Mouse (Mus musculus) right cerebral cortex, adult 2 months (tissue): ENCODE data around the gene Ggta1.

Experiments
- DNase-seq, 2 experiments: peaks; one replicate each; pipeline ENCODE4 v3.0.0; 2021 to 2022; ENCODE audit warnings: low spot score in 2 of 2

Gene Ggta1

DNA sequence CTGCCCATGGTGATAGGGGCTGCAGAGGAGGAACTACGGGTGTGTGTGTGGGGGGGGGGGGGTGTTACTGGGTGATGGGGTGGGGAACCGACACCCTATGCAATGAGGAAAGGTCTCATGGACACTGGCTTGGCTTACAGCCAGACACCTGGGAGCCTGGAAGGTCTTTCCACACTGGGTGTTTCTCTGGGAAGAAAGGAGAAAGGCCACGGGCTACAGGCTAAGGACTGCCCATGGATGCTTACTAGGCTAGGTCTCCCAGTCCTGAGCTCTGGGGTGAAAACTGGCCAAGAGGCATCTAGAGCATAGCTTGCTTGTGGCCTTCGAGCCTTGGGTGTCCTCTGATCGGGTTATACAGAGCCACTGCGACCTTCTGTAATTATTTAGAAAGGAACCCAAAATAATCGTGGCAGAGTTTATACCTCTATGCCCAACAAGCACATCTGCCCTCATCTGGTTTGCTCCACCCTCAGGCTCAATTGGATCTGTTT lies at the start of gene Ggta1:
Gene Ggta1 (minus strand): TSS at position 441 of the 491 bp plus-strand sequence.
- DNase-seq: no peak

DNA sequence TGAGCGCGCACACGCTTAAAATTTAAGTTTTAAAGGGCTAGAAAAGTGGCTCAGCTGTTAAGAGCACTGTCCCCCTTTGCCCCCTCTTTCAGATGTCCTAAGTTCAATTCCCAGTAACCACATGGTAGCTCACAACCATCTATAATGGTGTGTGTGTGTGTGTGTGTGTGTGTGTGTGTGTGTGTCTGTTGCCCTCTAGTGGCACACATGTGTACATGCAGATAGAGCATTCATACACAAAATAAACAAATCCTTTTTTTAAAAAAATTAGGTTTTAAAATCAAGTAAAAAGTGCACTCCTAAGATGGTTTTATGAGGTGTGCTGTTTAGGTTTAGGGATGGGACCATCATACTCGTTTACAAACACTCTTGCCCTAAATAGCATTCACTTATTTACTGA lies 49.2 kb upstream of the Ggta1 start:
- DNase-seq: no peak

DNA sequence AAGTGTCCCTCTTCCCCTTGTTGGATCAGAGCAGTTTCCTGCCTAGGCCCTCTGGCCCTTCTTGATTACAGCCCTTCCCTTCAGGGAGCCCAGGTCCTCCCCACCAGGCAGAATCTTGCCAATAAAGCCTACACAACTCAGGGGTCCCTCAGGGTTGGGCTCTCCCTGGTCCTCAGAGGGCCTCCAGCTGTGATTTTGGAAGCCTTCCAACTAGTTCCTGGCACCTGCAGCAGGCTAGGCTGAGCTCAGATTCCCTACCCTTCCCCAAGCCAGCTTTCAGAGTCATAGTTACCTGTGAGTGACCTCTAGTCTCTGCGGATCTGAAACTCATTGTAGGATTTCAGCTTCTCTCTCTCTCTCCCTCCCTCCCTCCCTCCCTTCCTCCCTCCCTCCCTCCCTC lies 47.9 kb upstream of the Ggta1 start:
- no peak for DNase-seq

- no peak for DNase-seq
Measured at GRCm38 (mm10) chr2:35509888-35510287, 46.9 kb upstream of the Ggta1 start.

- no peak for DNase-seq
Measured at GRCm38 (mm10) chr2:35509343-35509667, 46.3 kb upstream of the Ggta1 start.

DNA sequence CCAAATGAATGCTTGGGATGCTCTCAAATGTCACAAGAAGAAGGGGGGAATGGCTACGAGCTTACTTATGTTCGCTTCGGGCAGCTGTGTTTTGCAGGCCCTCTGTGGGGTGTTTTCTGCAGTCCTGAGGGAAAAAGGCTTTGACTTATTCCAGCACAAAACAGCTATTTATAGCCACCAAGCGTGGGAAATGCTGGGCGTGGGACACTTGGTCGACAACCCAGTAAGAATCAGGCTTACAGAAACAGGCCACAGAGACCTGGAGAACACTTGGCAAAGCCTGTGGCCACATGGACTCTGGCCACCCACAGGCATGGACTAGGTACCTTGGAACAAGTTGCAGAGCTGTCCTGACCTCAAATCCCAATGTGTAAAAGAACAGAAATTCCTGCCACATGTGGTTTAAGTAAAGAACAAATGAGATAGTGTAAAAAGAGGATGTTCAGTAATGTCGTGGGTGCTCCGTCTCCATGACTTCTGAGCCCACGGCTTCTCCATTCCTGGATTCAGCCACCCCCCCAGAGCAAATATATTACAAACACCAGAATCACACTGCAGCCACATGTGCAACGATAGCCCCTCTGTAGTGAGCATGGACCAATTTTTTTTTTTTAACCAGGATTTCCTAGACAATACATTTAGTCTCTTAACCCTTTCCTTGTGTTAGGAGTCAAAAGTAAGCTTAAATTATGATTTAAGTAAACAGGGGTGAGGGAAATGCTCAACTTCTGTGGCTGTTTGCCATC lies 45.7 kb upstream of the Ggta1 start:
- DNase-seq: peak; percentile 70 to 83

DNA sequence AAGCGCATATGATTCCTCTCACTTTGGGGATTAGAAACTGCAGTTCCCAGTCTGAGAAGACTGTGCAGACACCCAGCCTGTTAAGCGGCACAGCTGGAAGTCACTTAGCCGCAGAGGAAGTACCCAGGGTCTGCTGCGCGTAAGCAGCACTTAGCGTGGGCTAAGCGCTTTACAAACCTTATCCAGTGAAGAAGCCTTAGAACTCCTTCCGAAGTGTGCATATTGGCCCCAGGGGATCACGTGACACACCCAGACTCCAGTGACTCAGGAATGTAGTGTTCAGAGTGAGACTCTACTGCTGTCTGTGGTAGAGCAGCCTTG lies 44.1 kb upstream of the Ggta1 start:
- DNase-seq: peak; percentile 35 to 50

DNA sequence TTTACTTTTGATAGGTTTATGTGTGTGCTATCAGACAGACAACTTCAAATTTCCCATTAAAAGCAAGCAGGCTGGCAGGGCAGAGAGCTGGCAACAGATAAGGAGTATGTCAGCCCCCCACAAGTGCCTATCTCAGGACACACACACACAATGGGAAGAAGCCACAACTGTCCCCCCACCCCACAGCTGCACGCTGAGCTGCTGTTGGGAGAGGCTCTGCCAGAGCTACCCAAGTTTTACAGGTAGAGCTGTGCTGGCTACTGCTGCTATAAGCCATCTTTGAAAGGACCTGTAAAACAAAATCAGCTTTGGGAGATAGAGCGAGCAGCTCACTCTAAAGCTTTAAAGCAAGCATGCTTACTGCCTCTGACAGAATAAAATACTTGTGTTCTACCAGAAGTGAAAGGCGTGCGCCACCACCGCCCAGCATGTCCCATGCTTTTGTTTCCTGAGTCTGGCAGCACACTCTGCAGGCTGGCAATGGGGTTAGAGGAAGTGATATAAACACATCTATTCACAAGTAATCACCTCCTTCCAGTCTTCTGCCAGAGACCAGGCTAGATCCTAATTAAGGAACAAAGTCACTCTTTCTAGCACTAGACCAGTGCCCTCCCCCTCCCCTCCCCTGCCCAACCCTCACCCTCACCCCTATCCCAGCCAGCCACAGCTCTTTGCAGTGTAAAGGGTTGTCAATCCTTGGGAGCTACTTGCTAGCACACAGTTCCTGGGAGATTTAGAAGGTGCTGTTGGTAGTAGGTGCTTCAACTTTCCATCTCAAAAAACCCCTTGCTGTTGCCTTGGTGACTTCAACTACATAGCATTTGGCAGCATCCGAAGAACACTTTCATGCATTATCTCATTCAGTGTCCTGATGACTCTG lies 43.5 kb upstream of the Ggta1 start:
- peak; percentile 50 to 56 for DNase-seq

- DNase-seq: no peak
Measured at GRCm38 (mm10) chr2:35505519-35506286, 42.7 kb upstream of the Ggta1 start.

GRCm38 (mm10) chr2:35504417-35504776 lies 41.4 kb upstream of the Ggta1 start:
- no peak for DNase-seq

GRCm38 (mm10) chr2:35503723-35504416 lies 40.8 kb upstream of the Ggta1 start:
- DNase-seq: no peak

DNA sequence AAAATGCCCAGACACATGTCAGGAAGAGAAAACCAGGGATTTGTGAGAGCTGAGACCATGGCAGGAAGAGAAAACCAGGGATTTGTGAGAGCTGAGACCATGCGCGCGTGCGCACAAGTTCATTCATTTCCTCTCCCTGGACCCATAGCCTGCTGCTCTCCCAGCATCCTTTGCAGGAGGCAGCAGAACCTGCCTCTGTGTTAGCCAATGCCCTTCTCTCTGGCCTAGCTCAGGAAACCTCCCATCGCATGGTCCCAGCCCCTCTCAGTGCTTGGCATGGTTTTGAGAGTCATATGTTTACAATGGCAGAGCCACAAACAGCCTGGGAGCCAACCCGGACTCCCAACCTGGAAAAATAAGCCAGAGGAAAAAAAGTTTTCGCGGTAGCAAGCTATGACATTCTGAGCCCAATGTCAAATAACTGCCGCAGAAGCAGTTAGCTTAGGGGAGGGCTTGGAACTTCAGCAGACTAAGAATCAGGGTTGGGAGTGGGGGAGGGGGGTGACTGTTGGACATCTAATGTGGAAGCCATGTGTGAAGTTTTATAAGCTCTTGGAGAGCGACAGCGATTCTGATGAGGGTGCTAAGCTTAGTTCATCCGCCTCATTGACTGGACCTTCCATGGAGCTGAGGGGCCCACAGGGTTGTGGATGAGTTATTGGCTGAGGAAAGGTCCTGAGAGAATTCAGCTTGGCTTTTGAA lies 40.1 kb upstream of the Ggta1 start:
- no peak for DNase-seq

DNA sequence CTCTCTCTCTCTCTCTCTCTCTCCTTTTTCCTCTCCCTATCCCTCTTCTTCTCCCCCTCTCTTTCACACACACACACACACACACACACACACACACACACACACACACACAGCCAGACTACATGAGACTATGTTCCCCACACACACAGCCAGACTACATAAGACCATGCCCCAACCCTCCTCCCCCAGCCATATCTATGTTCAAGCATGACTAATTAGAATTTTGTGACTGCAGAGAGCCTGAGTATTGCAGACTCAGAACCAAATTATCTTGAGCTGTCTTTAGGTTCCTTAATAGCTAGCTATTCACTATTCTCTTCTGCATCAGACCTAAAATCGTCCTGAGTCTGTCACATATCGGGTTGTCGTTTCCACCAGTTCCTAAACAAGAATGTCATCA lies 39.5 kb upstream of the Ggta1 start:
- no peak for DNase-seq

- DNase-seq: no peak
Measured at GRCm38 (mm10) chr2:35499474-35499873, 36.4 kb upstream of the Ggta1 start.

DNA sequence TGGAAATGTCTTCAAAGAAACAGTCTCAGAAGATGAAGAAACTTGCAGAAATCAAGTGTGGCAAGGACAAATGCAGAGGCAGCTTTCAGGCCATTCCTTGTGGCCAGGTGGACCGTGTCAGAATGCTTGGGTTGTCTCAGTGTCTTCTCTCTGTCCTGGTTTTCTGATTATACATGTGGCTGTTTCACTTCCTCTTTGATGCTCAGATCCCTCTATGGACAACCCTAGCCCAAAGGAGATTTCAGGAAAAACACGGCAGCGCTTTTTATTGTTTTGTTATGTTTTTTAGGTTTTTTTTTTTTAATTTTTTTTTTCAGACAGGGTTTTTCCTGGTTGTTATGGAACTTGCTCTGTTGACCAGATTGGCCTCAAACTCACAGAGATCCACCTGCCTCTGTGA lies 35.9 kb upstream of the Ggta1 start:
- DNase-seq: no peak

GRCm38 (mm10) chr2:35497662-35498196 lies 34.7 kb upstream of the Ggta1 start:
- no peak for DNase-seq

DNA sequence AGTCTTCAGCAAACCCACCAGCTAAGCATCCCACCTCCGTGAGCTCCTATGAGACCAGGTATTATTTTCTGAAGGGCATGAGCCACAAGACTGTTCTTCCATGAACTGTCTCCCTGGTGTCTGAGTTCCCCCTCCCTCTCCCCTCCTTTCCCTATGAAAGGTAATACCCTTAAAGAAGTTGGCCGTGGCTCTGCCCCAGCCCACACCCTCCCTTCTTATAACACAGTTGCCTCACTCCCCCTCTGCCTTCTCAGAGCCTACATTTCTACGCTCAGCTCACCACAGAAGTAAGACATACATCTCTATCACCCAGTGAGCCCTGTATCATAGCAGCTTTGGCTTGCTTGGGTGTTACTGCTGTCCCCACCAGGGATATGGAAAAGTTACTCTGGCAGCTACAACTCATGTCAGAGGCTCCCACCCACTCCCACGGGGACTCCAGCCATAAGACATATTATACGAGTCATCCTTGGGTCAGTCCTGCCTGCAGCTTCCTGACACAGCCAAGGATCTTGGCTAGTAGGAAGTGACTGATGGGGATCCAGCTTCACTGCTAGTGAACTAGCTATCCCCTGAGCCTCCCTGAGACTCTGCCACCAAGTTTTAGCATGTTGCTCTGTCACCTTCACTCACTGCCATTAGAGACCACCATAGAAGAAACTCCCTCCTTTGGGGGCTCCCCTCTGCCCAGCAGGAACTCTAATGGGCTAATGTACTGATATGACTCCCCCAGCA lies 33.4 kb upstream of the Ggta1 start:
- DNase-seq: no peak

GRCm38 (mm10) chr2:35495486-35496278 lies 32.7 kb upstream of the Ggta1 start:
- no peak for DNase-seq

- DNase-seq: no peak
Measured at GRCm38 (mm10) chr2:35493566-35493965, 30.5 kb upstream of the Ggta1 start.
